Mouse (Mus musculus): ENCODE measurements around the gene Scap.

DNA sequence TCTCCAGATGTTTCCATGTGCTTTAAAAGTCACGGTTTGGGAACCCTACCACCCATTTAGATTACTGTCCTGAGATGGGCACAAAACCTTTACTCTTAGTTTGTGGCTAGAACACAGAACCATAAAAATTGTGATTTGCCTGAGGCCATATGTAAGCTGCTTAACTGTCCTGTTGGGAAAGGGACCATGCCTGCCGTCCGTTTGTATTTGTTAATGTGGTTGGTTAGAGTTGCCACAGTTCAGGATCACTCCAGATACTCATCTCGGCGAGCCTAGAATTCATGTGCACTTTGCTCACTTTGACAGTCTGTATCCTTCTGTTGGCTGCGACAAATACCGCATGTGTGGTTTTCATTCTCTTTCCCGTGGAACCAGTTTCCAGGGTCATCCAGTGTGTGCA, 1.8 kb downstream of the Scap start:
- no peak for TF ChIP-seq MXI1 (IDR thresholded peaks at IDR 0.05; ENCODE audit: low read depth, low read length)
- TF ChIP-seq CTCF (conservative IDR thresholded peaks at IDR 0.05 in 1 of 2, IDR thresholded peaks at IDR 0.05 in 1 of 2; ENCODE audit: low read depth in 2 of 2, low read length in 2 of 2), result no peak
- TF ChIP-seq NRF1 (IDR thresholded peaks at IDR 0.05; ENCODE audit: low read depth, low read length), result no peak
- TF ChIP-seq IRF4 (IDR thresholded peaks at IDR 0.05; ENCODE audit: low read depth, low read length), result no peak
- TF ChIP-seq RAD21 (IDR thresholded peaks at IDR 0.05; ENCODE audit: low read depth, low read length), result no peak
- TF ChIP-seq USF2 (conservative IDR thresholded peaks at IDR 0.05; ENCODE audit: low read depth, low read length), result no peak
- no peak for TF ChIP-seq TBP (conservative IDR thresholded peaks at IDR 0.05; ENCODE audit: low read depth, low read length)
- no peak for TF ChIP-seq ZKSCAN1 (IDR thresholded peaks at IDR 0.05; ENCODE audit: borderline replicate concordance, low read depth, low read length)
- TF ChIP-seq POLR2A (IDR thresholded peaks at IDR 0.05; ENCODE audit: low read depth, low read length), result no peak
- no peak for TF ChIP-seq POLR2AphosphoS2 (IDR thresholded peaks at IDR 0.05; ENCODE audit: low read depth, low read length)
